19 mouse cellular contexts compared by ENCODE assay signal in the genomic region with DNA sequence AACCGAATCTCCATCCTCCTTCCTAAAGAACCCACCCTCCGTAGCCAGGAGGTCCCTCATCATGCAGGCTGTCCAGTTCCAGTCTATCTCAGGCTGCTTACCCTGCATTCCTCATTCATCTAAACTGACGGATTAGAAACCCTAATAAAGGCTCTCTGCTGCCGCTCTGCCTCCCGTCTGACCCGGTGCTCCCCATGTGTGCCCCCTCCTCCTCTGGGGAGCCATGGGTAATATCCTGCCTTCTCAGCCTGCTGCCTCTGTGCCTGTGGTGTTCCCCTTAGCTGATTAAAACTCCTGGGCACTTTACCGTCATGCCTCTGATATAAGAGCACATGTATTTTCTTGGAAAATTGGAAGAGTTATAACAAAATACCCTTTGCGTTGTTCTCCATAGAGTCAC. TPM values are rescaled to one million over a fixed set of nuclear protein-coding genes. Genes with fewer than 3 reads are reported as not detected.
DNase-seq lines count a peak whose midpoint lies in the region; ATAC-seq lines count a peak whose summit lies in the region.
"Had no signal": no experiment of that assay in that cellular context is flagged by ENCODE, and none has a peak within 500 bp of the region (broad histone marks: within the 10 kb centered on the region; RNA-seq: fewer than 3 reads in every experiment).

No protein-coding gene starts in this region.

- ATAC-seq in midbrain, embryonic 11.5 days (ENCODE audit: low FRiP score): peak; percentile 59
- ATAC-seq in midbrain, embryonic 14.5 days (ENCODE audit: low FRiP score, low TSS enrichment): no peak
- no peak for ATAC-seq in hindbrain, embryonic 15.5 days (ENCODE audit: low FRiP score, low read depth)
- ATAC-seq in neural tube, embryonic 15.5 days (ENCODE audit: low FRiP score): no peak
- ATAC-seq: forebrain, embryonic 15.5 days had no signal

- no peaks in the 10 kb centered on the region for H3K27me3 ChIP-seq in midbrain, embryonic 11.5 days (ENCODE audit: control insufficient read depth, insufficient read depth, low read length)
- no peaks in the 10 kb centered on the region for H3K27me3 ChIP-seq in midbrain, embryonic 14.5 days (ENCODE audit: control insufficient read depth, insufficient read depth, low read length)
- no peaks in the 10 kb centered on the region for H3K27me3 ChIP-seq in hindbrain, embryonic 15.5 days
- no peaks in the 10 kb centered on the region for H3K27me3 ChIP-seq in neural tube, embryonic 15.5 days (replicated peaks)
- H3K27me3 ChIP-seq: embryonic facial prominence, embryonic 12.5 days; forebrain, embryonic 15.5 days had no signal

- no peak overlapping the region for H3K4me3 ChIP-seq in midbrain, embryonic 11.5 days (ENCODE audit: low read depth, low read length)
- no peak overlapping the region for H3K4me3 ChIP-seq in midbrain, embryonic 14.5 days (replicated peaks; ENCODE audit: low read depth, low read length)
- no peak overlapping the region for H3K4me3 ChIP-seq in hindbrain, embryonic 15.5 days
- no peak overlapping the region for H3K4me3 ChIP-seq in neural tube, embryonic 15.5 days (replicated peaks)
- H3K4me3 ChIP-seq: embryonic facial prominence, embryonic 12.5 days; forebrain, embryonic 15.5 days; heart, embryonic 10.5 days had no signal

- H3K4me2 ChIP-seq in midbrain, embryonic 11.5 days: no peak overlapping the region
- H3K4me2 ChIP-seq in midbrain, embryonic 14.5 days (ENCODE audit: low read length): no peak overlapping the region
- H3K4me2 ChIP-seq in hindbrain, embryonic 15.5 days: no peak overlapping the region
- H3K4me2 ChIP-seq in neural tube, embryonic 15.5 days: no peak overlapping the region
- H3K4me2 ChIP-seq: embryonic facial prominence, embryonic 12.5 days; forebrain, embryonic 15.5 days had no signal

- WGBS in midbrain, embryonic 11.5 days: 47% methylated on average over 8 of the region's 8 CpGs
- 46% methylated on average over 8 of the region's 8 CpGs for WGBS in midbrain, embryonic 14.5 days
- 39% methylated on average over 8 of the region's 8 CpGs for WGBS in hindbrain, embryonic 15.5 days
- 28% methylated on average over 8 of the region's 8 CpGs for WGBS in neural tube, embryonic 15.5 days

- 0 out of 2 replicates have a peak, but pooled peaks cover 2% of the 10 kb centered on the region for H3K4me1 ChIP-seq in midbrain, embryonic 11.5 days (ENCODE audit: control insufficient read depth, insufficient read depth, low read length)
- H3K4me1 ChIP-seq in midbrain, embryonic 14.5 days (ENCODE audit: control insufficient read depth, insufficient read depth, low read length): no peaks in the 10 kb centered on the region
- peaks cover 14% of the 10 kb centered on the region for H3K4me1 ChIP-seq in hindbrain, embryonic 15.5 days (replicated peaks)
- H3K4me1 ChIP-seq in neural tube, embryonic 15.5 days: peaks cover 26% of the 10 kb centered on the region
- H3K4me1 ChIP-seq: embryonic facial prominence, embryonic 12.5 days; forebrain, embryonic 15.5 days; heart, embryonic 10.5 days had no signal

- H3K9ac ChIP-seq in midbrain, embryonic 11.5 days (ENCODE audit: low read length): no peak overlapping the region
- H3K9ac ChIP-seq in midbrain, embryonic 14.5 days (replicated peaks; ENCODE audit: low read length): no peak overlapping the region
- no peak overlapping the region for H3K9ac ChIP-seq in hindbrain, embryonic 15.5 days
- no peak overlapping the region for H3K9ac ChIP-seq in neural tube, embryonic 15.5 days (replicated peaks)
- H3K9ac ChIP-seq: embryonic facial prominence, embryonic 12.5 days; forebrain, embryonic 15.5 days had no signal

- H3K36me3 ChIP-seq in midbrain, embryonic 11.5 days (ENCODE audit: control insufficient read depth, insufficient read depth, low read length): no peaks in the 10 kb centered on the region
- no peaks in the 10 kb centered on the region for H3K36me3 ChIP-seq in midbrain, embryonic 14.5 days (ENCODE audit: control insufficient read depth, insufficient read depth, low read length)
- no peaks in the 10 kb centered on the region for H3K36me3 ChIP-seq in hindbrain, embryonic 15.5 days
- H3K36me3 ChIP-seq in neural tube, embryonic 15.5 days: no peaks in the 10 kb centered on the region
- H3K36me3 ChIP-seq: embryonic facial prominence, embryonic 12.5 days; forebrain, embryonic 15.5 days; heart, embryonic 10.5 days had no signal

- no peak overlapping the region for H3K27ac ChIP-seq in midbrain, embryonic 11.5 days (ENCODE audit: low read depth, low read length)
- H3K27ac ChIP-seq in midbrain, embryonic 14.5 days (replicated peaks; ENCODE audit: low read depth, low read length): no peak overlapping the region
- H3K27ac ChIP-seq in hindbrain, embryonic 15.5 days (replicated peaks): 0 out of 2 replicates have a peak overlapping the region, but pooled peaks have one; percentile 38
- peak overlapping the region; percentile 48; the same call in 1 of the 2 replicates for H3K27ac ChIP-seq in neural tube, embryonic 15.5 days (replicated peaks)
- H3K27ac ChIP-seq: embryonic facial prominence, embryonic 12.5 days; forebrain, embryonic 15.5 days; heart, embryonic 10.5 days had no signal

- H3K9me3 ChIP-seq in midbrain, embryonic 11.5 days (ENCODE audit: control insufficient read depth, low read length): no peaks in the 10 kb centered on the region
- H3K9me3 ChIP-seq in midbrain, embryonic 14.5 days (ENCODE audit: control insufficient read depth, low read length): no peaks in the 10 kb centered on the region
- H3K9me3 ChIP-seq in hindbrain, embryonic 15.5 days: no peaks in the 10 kb centered on the region
- H3K9me3 ChIP-seq in neural tube, embryonic 15.5 days (replicated peaks): no peaks in the 10 kb centered on the region
- H3K9me3 ChIP-seq: embryonic facial prominence, embryonic 12.5 days; forebrain, embryonic 15.5 days; heart, embryonic 10.5 days had no signal

- peak; percentile 70 for DNase-seq in midbrain, embryonic 11.5 days (ENCODE audit: low spot score, missing footprints)
- DNase-seq in midbrain, embryonic 14.5 days: no peak
- DNase-seq in right cerebral cortex, postnatal 14 days: peak; percentile 2
- DNase-seq in right cerebral cortex, postnatal 4 days: no peak
- DNase-seq in MN1 (ENCODE audit: low spot score): no peak
- DNase-seq in kidney, postnatal 25 days: no peak
- DNase-seq: adrenal gland, adult 8-10 months; cerebellum, adult 11-12 months; cerebellum, adult 9-10 months; cerebellum, postnatal 25 days; gastrocnemius, postnatal 10 days; heart, adult 18-20 months; heart, postnatal 10 days; heart, postnatal 4 days had no signal

RNA-seq across cellular contexts. Expression of gene Crmp1, which starts 19.4 kb away (rescaled TPM):
- 272 and 295 TPM in 2 replicates for polyA plus RNA-seq in midbrain, embryonic 11.5 days (2014; fragmentation: Nextera tagmentation; extraction: Ambion mirVana)
- polyA plus RNA-seq in midbrain, embryonic 14.5 days (2014; fragmentation: Nextera tagmentation; extraction: Ambion mirVana): 906 and 957 TPM in 2 replicates
- 784 and 959 TPM in 2 replicates for polyA plus RNA-seq in hindbrain, embryonic 15.5 days (2015; fragmentation: Nextera tagmentation; extraction: Ambion mirVana)
- polyA plus RNA-seq in neural tube, embryonic 15.5 days (2015; fragmentation: Nextera tagmentation; extraction: Ambion mirVana): 679 and 807 TPM in 2 replicates

Comparison
In these comparisons a context has a peak if more than half of its experiments do, and no peak if none do; other contexts are left out.
1. DNase-seq: peak in midbrain, embryonic 11.5 days (single experiment) and right cerebral cortex, postnatal 14 days (single experiment); none in midbrain, embryonic 14.5 days (single experiment), right cerebral cortex, postnatal 4 days (single experiment), MN1 (single experiment) and kidney, postnatal 25 days (0 of 2).
2. H3K27ac ChIP-seq: peak in hindbrain, embryonic 15.5 days (single experiment) and neural tube, embryonic 15.5 days (single experiment); none in midbrain, embryonic 11.5 days (single experiment) and midbrain, embryonic 14.5 days (single experiment).